Comparison of ENCODE assay signal across 1 mouse cellular context in the genomic region with DNA sequence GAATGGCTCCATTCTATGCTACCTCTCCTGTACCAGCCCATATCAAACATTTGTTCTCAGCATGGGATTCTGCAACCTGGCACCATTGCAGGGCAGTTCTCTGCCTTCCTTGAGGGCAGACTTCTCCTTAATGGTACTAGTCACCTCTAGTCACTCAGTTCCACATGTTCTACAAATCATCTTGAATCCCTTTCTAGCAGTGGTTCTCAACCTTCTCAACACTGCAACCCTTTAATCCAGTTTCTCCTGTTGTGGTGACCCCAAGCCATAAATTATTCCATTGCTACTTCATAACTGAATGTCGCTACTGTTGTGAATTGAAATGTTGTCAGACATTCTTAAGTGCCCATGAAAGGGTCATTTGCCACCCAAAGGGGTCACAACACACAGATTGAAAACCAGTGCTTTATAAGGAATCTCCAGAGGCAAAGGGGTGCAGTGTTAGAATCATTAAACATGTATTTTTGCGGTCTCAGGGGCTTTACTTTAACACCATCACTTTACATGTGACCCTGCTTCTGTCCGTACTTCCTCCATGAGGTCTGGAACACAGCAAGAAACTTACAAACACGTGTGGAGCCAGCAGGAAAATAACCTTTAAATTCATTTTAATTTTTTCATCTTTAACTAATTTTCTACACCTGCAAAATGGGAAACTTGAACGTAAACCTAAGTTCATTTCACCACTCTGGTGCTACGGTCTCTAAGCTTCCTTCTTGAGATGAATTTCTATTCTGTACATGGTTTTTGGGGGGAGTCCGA.
TF ChIP-seq lines count a peak whose summit lies in the region.

No protein-coding gene starts in this region.

TF ChIP-seq in MEL, 35 proteins besides CTCF, POLR2A, EP300 and RAD21 (continued from another document):
- no peak for TF ChIP-seq TAL1 (IDR thresholded peaks at IDR 0.05; ENCODE audit: low read length)
- TF ChIP-seq TBP (IDR thresholded peaks at IDR 0.05; ENCODE audit: low read depth, low read length), result 0 out of 2 replicates have a peak, but pooled peaks have one; percentile 29
- 0 out of 2 replicates have a peak, but pooled peaks have one; percentile 15 for TF ChIP-seq ZMIZ1 (IDR thresholded peaks at IDR 0.05; ENCODE audit: low read depth, low read length)
- TF ChIP-seq ZC3H11A (IDR thresholded peaks at IDR 0.05; ENCODE audit: low read depth, low read length), result no peak
- TF ChIP-seq MEF2A (IDR thresholded peaks at IDR 0.05; ENCODE audit: extremely low read depth, insufficient replicate concordance, low read depth, low read length, poor library complexity, severe bottlenecking), result no peak
- TF ChIP-seq ZNF384 (IDR thresholded peaks at IDR 0.05; ENCODE audit: low read depth, low read length), result no peak
- no peak for TF ChIP-seq GATA1 (IDR thresholded peaks at IDR 0.05; ENCODE audit: low read depth, low read length)
- TF ChIP-seq MYB (IDR thresholded peaks at IDR 0.05; ENCODE audit: low read depth, low read length), result no peak
- no peak for TF ChIP-seq RCOR1 (IDR thresholded peaks at IDR 0.05; ENCODE audit: low read depth, low read length)
- TF ChIP-seq USF1 (IDR thresholded peaks at IDR 0.05; ENCODE audit: low read depth, low read length), result peak; percentile 34; the same call in 1 of the 2 replicates
- no peak for TF ChIP-seq USF2 (IDR thresholded peaks at IDR 0.05; ENCODE audit: borderline replicate concordance in 1 of 2, insufficient read depth in 1 of 2, low read depth in 1 of 2, low read length in 2 of 2)
- TF ChIP-seq MXI1 (IDR thresholded peaks at IDR 0.05; ENCODE audit: low read depth, low read length), result peak; percentile 93
- TF ChIP-seq CHD1 (IDR thresholded peaks at IDR 0.05; ENCODE audit: low read depth, low read length), result peak; percentile 86
- no peak for TF ChIP-seq BHLHE40 (IDR thresholded peaks at IDR 0.05; ENCODE audit: borderline replicate concordance, low read depth, low read length)
- TF ChIP-seq ZKSCAN1 (IDR thresholded peaks at IDR 0.05; ENCODE audit: low read depth, low read length), result no peak
- peak; percentile 94 for TF ChIP-seq MYC (IDR thresholded peaks at IDR 0.05; ENCODE audit: low read depth, low read length)
- TF ChIP-seq SMC3 (IDR thresholded peaks at IDR 0.05; ENCODE audit: low read depth, low read length), result no peak
- no peak for TF ChIP-seq HCFC1 (IDR thresholded peaks at IDR 0.05; ENCODE audit: low read depth, low read length)
- TF ChIP-seq KAT2A (conservative IDR thresholded peaks at IDR 0.05; ENCODE audit: low read depth, low read length), result no peak
- peak; percentile 12; the same call in 1 of the 2 replicates for TF ChIP-seq NELFE (IDR thresholded peaks at IDR 0.05; ENCODE audit: low read depth, low read length)
- TF ChIP-seq SIN3A (IDR thresholded peaks at IDR 0.05; ENCODE audit: low read length), result peak; percentile 48; the same call in 1 of the 2 replicates
- no peak for TF ChIP-seq JUND (IDR thresholded peaks at IDR 0.05; ENCODE audit: low read depth, low read length)
- TF ChIP-seq E2F4 (IDR thresholded peaks at IDR 0.05; ENCODE audit: borderline replicate concordance, low read depth, low read length), result no peak
- TF ChIP-seq UBTF (IDR thresholded peaks at IDR 0.05; ENCODE audit: borderline replicate concordance, insufficient read depth, low read depth, low read length), result no peak
- TF ChIP-seq TCF12 (IDR thresholded peaks at IDR 0.05; ENCODE audit: low read depth, low read length), result peak; percentile 24; the same call in 1 of the 2 replicates
TF ChIP-seq in MEL: peak in this region for 10.
